Mouse (Mus musculus) thymus, adult 2 months (tissue): Measurements from ENCODE around the gene E130208F15Rik.

Experiments used
- CTCF ChIP-seq: fragments of 200-500 bp; IDR thresholded peaks from 2 replicates; pipeline ENCODE4 v1.5.1; 2012; ENCODE audit warnings: mild to moderate bottlenecking, control low read depth, low read length, moderate library complexity, borderline replicate concordance; ENCODE audit not compliant: control insufficient read depth, poor library complexity, insufficient read depth; ENCODE audit errors: extremely low read depth
- POLR2A ChIP-seq: fragments of 200-500 bp; IDR thresholded peaks from 2 replicates; pipeline ENCODE4 v1.6.1; 2012; ENCODE audit warnings: mild to moderate bottlenecking, low read length, control low read depth, moderate library complexity; ENCODE audit not compliant: control insufficient read depth, poor library complexity, insufficient read depth; ENCODE audit errors: extremely low read depth

- TF ChIP-seq CTCF (no peak), POLR2A (no peak)
Observed at GRCm38 (mm10) chr7:30293795-30294194, 27.7 kb upstream of the E130208F15Rik start.
